Mouse (Mus musculus): Measurements from ENCODE around the gene Rpl6.

DNA sequence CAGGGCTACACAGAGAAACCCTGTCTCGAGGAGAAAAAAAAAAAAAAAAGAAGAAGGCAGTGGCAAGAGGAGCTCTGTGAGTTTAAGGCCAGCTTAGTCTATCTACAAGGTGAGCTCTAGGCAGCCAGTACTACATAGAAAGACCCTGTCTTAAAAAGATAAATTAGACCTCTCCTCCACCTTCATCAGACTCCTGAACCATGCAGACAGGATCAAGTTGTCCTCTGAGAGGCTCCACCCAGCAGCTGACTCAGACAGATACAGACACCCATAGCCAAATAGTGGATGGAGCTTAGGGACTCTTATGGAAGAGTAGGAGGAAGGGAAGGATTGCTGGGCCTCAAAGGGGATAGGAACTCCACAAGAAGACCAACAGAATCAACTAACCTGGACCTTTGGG lies 10.1 kb upstream of the Rpl6 start:
- TF ChIP-seq CTCF (IDR thresholded peaks at IDR 0.05; ENCODE audit: low read depth): no peak
- TF ChIP-seq EP300 (IDR thresholded peaks at IDR 0.05; ENCODE audit: low read depth): 0 out of 2 replicates have a peak, but pooled peaks have one; percentile 48
